Mouse (Mus musculus) ES-Bruce4 (cell line): ENCODE results near the gene Pou2f2.

Experiments
- CTCF ChIP-seq: IDR thresholded peaks from one replicate; pipeline ENCODE4 v1.8.1; 2011; ENCODE audit warnings: low read depth, low read length
- EP300 ChIP-seq: IDR thresholded peaks from 2 replicates; pipeline ENCODE4 v1.6.1; 2011; ENCODE audit warnings: low read depth, low read length; ENCODE audit not compliant: insufficient read depth
- POLR2A ChIP-seq: IDR thresholded peaks from one replicate; pipeline ENCODE4 v1.8.1; 2011; ENCODE audit warnings: low read length; ENCODE audit not compliant: insufficient read depth

DNA sequence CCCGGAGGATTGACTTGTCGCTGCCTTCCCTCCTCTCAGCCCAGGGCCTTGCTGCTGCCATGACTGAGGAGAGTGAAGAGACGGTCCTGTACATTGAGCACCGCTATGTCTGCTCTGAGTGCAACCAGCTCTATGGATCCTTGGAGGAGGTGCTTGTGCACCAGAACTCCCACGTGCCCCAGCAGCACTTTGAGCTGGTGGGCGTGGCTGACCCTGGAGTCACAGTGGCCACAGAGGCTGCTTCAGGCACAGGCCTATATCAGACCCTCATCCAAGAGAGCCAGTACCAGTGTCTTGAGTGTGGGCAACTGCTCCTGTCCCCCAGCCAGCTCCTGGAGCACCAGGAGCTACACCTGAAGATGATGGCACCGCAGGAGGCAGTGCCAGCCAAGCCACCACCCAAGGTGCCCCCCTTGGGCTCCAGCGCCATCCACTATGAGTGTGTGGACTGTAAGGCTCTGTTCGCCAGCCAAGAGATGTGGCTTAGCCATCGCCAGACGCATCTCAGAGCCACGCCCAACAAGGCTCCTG, 100.0 kb downstream of the Pou2f2 start:
- TF ChIP-seq POLR2A (no peak), CTCF (no peak), EP300 (no peak)
